Mouse (Mus musculus): Measurements from ENCODE around the gene Olfr286. TPM values are rescaled to one million over a fixed set of nuclear protein-coding genes. Genes with fewer than 3 reads are reported as not detected.

Gene Olfr286
- total and polyA plus RNA-seq, 2 experiments from 2014 or later, result not detected

DNA sequence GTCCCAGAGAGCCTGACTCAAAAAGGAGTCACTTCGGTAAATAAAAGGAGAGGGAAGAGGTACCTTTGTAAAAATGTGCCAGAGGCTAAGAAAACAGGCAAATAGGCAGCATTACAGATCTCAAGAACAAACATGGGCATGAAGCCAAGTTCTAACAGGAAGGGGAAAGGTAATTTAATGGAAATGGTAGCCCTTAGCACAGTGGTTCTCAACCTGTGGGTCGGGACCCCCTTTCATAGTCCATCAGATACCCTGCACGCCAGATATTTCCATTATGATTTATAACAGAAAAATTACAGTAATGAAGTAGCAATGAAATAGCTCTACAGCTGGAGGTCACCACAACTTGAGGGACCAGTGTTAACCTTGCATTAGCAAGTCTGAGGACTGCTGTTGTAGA is 56.9 kb downstream of the Olfr286 start:
- no peaks in the 10 kb centered on the region for H3K36me3 ChIP-seq (replicated peaks; ENCODE audit: control insufficient read depth, insufficient read depth, low read length)
- TF ChIP-seq CTCF (IDR thresholded peaks at IDR 0.05; ENCODE audit: low read depth) (no peak), EP300 (IDR thresholded peaks at IDR 0.05; ENCODE audit: low read depth) (no peak)
- H3K9ac ChIP-seq (replicated peaks; ENCODE audit: low read depth, low read length), result no peak overlapping the region
- H3K9me3 ChIP-seq (replicated peaks; ENCODE audit: control insufficient read depth, low read length), result no peaks in the 10 kb centered on the region
- ATAC-seq (ENCODE audit: insufficient read depth, low read depth) (no peak), DNase-seq (ENCODE audit: low spot score) (no peak)
- no peak overlapping the region for H3K27ac ChIP-seq (ENCODE audit: low read depth)
- no peaks in the 10 kb centered on the region for H3K27me3 ChIP-seq (ENCODE audit: control insufficient read depth, insufficient read depth, low read length)
- WGBS, result 66% methylated on average over 3 of the region's 3 CpGs
- H3K4me1 ChIP-seq (ENCODE audit: control insufficient read depth, insufficient read depth), result 0 out of 2 replicates have a peak, but pooled peaks cover 8% of the 10 kb centered on the region
- no peak overlapping the region for H3K4me2 ChIP-seq (ENCODE audit: low read depth, low read length)
- no peak overlapping the region for H3K4me3 ChIP-seq (ENCODE audit: low read depth, low read length)

Other genes starting within 250 kb of the Olfr286 start
- 0.38 and 0.66 TPM in 2 replicates for gene Col2a1, start 229.8 kb downstream of the Olfr286 start, total RNA-seq (2014; rRNA removed; ENCODE audit: low replicate concordance)
- 0.18 and 0.22 TPM in 2 replicates for gene Col2a1, start 229.8 kb downstream of the Olfr286 start, polyA plus RNA-seq (2015; fragmentation: Nextera tagmentation; extraction: Ambion mirVana)
- gene Pfkm, start 141.9 kb downstream of the Olfr286 start, total RNA-seq (2014; rRNA removed; ENCODE audit: low replicate concordance), result 216 and 219 TPM in 2 replicates
- 205 and 213 TPM in 2 replicates for gene Pfkm, start 141.9 kb downstream of the Olfr286 start, polyA plus RNA-seq (2015; fragmentation: Nextera tagmentation; extraction: Ambion mirVana)
- 13.3 and 16.7 TPM in 2 replicates for gene Senp1, start 140.7 kb downstream of the Olfr286 start, total RNA-seq (2014; rRNA removed; ENCODE audit: low replicate concordance)
- gene Senp1, start 140.7 kb downstream of the Olfr286 start, polyA plus RNA-seq (2015; fragmentation: Nextera tagmentation; extraction: Ambion mirVana), result 8.0 and 10.1 TPM in 2 replicates
- gene Asb8, start 68.8 kb downstream of the Olfr286 start, total RNA-seq (2014; rRNA removed; ENCODE audit: low replicate concordance), result 99.6 and 158 TPM in 2 replicates
- 95.6 and 111 TPM in 2 replicates for gene Asb8, start 68.8 kb downstream of the Olfr286 start, polyA plus RNA-seq (2015; fragmentation: Nextera tagmentation; extraction: Ambion mirVana)
- gene Ccdc184, start 67.3 kb downstream of the Olfr286 start, total RNA-seq (2014; rRNA removed; ENCODE audit: low replicate concordance), result 0.92 and 1.9 TPM in 2 replicates
- 0.63 and 0.89 TPM in 2 replicates for gene Ccdc184, start 67.3 kb downstream of the Olfr286 start, polyA plus RNA-seq (2015; fragmentation: Nextera tagmentation; extraction: Ambion mirVana)
- not detected in 2 replicates for gene Olfr288, start 38.9 kb downstream of the Olfr286 start, total RNA-seq (2014; rRNA removed; ENCODE audit: low replicate concordance)
- not detected in 2 replicates for gene Olfr288, start 38.9 kb downstream of the Olfr286 start, polyA plus RNA-seq (2015; fragmentation: Nextera tagmentation; extraction: Ambion mirVana)
- gene Gm44579, start 13.5 kb downstream of the Olfr286 start, total RNA-seq (2014; rRNA removed; ENCODE audit: low replicate concordance), result not detected in 2 replicates
- not detected in 2 replicates for gene Gm44579, start 13.5 kb downstream of the Olfr286 start, polyA plus RNA-seq (2015; fragmentation: Nextera tagmentation; extraction: Ambion mirVana)
- not detected in 2 replicates for gene Olfr287, start 13.4 kb downstream of the Olfr286 start, total RNA-seq (2014; rRNA removed; ENCODE audit: low replicate concordance)
- not detected in 2 replicates for gene Olfr287, start 13.4 kb downstream of the Olfr286 start, polyA plus RNA-seq (2015; fragmentation: Nextera tagmentation; extraction: Ambion mirVana)
- not detected in 2 replicates for gene H1fnt, start 22.8 kb upstream of the Olfr286 start, total RNA-seq (2014; rRNA removed; ENCODE audit: low replicate concordance)
- gene H1fnt, start 22.8 kb upstream of the Olfr286 start, polyA plus RNA-seq (2015; fragmentation: Nextera tagmentation; extraction: Ambion mirVana), result not detected in 2 replicates
- 2.3 and 3.6 TPM in 2 replicates for gene Zfp641, start 61.7 kb upstream of the Olfr286 start, total RNA-seq (2014; rRNA removed; ENCODE audit: low replicate concordance)
- gene Zfp641, start 61.7 kb upstream of the Olfr286 start, polyA plus RNA-seq (2015; fragmentation: Nextera tagmentation; extraction: Ambion mirVana), result 1.5 and 1.6 TPM in 2 replicates
- gene Olfr285, start 82.9 kb upstream of the Olfr286 start, total RNA-seq (2014; rRNA removed; ENCODE audit: low replicate concordance), result not detected in 2 replicates
- gene Olfr285, start 82.9 kb upstream of the Olfr286 start, polyA plus RNA-seq (2015; fragmentation: Nextera tagmentation; extraction: Ambion mirVana), result not detected in 2 replicates
- gene Olfr284, start 106.5 kb upstream of the Olfr286 start, total RNA-seq (2014; rRNA removed; ENCODE audit: low replicate concordance), result not detected in 2 replicates
- gene Olfr284, start 106.5 kb upstream of the Olfr286 start, polyA plus RNA-seq (2015; fragmentation: Nextera tagmentation; extraction: Ambion mirVana), result not detected in 2 replicates
- gene Olfr283, start 146.5 kb upstream of the Olfr286 start, total RNA-seq (2014; rRNA removed; ENCODE audit: low replicate concordance), result not detected in 2 replicates
- not detected in 2 replicates for gene Olfr283, start 146.5 kb upstream of the Olfr286 start, polyA plus RNA-seq (2015; fragmentation: Nextera tagmentation; extraction: Ambion mirVana)
- gene Olfr282, start 196.8 kb upstream of the Olfr286 start, total RNA-seq (2014; rRNA removed; ENCODE audit: low replicate concordance), result not detected in 2 replicates
- gene Olfr282, start 196.8 kb upstream of the Olfr286 start, polyA plus RNA-seq (2015; fragmentation: Nextera tagmentation; extraction: Ambion mirVana), result not detected in 2 replicates
- not detected in 2 replicates for gene Olfr281, start 218.1 kb upstream of the Olfr286 start, total RNA-seq (2014; rRNA removed; ENCODE audit: low replicate concordance)
- gene Olfr281, start 218.1 kb upstream of the Olfr286 start, polyA plus RNA-seq (2015; fragmentation: Nextera tagmentation; extraction: Ambion mirVana), result not detected in 2 replicates
- not detected in 2 replicates for gene OR5BS1P, start 235.4 kb upstream of the Olfr286 start, total RNA-seq (2014; rRNA removed; ENCODE audit: low replicate concordance)
- not detected in 2 replicates for gene OR5BS1P, start 235.4 kb upstream of the Olfr286 start, polyA plus RNA-seq (2015; fragmentation: Nextera tagmentation; extraction: Ambion mirVana)
- not detected in 2 replicates for gene Lalba, start 248.3 kb upstream of the Olfr286 start, total RNA-seq (2014; rRNA removed; ENCODE audit: low replicate concordance)
- 0.26 and 0.36 TPM in 2 replicates for gene Lalba, start 248.3 kb upstream of the Olfr286 start, polyA plus RNA-seq (2015; fragmentation: Nextera tagmentation; extraction: Ambion mirVana)

All from heart, postnatal 0 days (tissue).